Mouse (Mus musculus) liver, adult 2 months (tissue): Measurements from ENCODE around the gene Hydin.

Experiments used
- CTCF ChIP-seq: fragments of 200-500 bp; IDR thresholded peaks from 2 replicates; pipeline ENCODE4 v1.5.1; 2011; ENCODE audit warnings: low read depth, low read length, control low read depth
- POLR2A ChIP-seq: fragments of 200-500 bp; IDR thresholded peaks from 2 replicates; pipeline ENCODE4 v1.6.1; 2011; ENCODE audit warnings: low read length, control low read depth; ENCODE audit not compliant: insufficient read depth; ENCODE audit errors: extremely low read depth

- TF ChIP-seq CTCF (0 out of 2 replicates have a peak, but pooled peaks have one; percentile 11), POLR2A (no peak)
Measured at GRCm38 (mm10) chr8:110604556-110604955, 337.8 kb downstream of the Hydin start.
